In genomic region chr10:61977392-61978096, GRCm38 (mm10) we compare ENCODE assay signal across 8 mouse cellular contexts. TPM values are rescaled to one million over a fixed set of nuclear protein-coding genes. Genes with fewer than 3 reads are reported as not detected.
DNase-seq lines count a peak whose midpoint lies in the region; ATAC-seq lines count a peak whose summit lies in the region.

No protein-coding gene starts in this region.

- peak overlapping the region; percentile 29; the same call in 1 of the 2 replicates for H3K9ac ChIP-seq in forebrain, embryonic 12.5 days
- no peak overlapping the region for H3K9ac ChIP-seq in neural tube, embryonic 12.5 days

- H3K4me1 ChIP-seq in forebrain, embryonic 12.5 days, result peaks cover 21% of the 10 kb centered on the region
- peaks cover 42% of the 10 kb centered on the region for H3K4me1 ChIP-seq in limb, embryonic 10.5 days
- H3K4me1 ChIP-seq in neural tube, embryonic 12.5 days, result peaks cover 22% of the 10 kb centered on the region

- H3K27ac ChIP-seq in forebrain, embryonic 12.5 days, result no peak overlapping the region
- peak overlapping the region; percentile 74 for H3K27ac ChIP-seq in limb, embryonic 10.5 days
- H3K27ac ChIP-seq in neural tube, embryonic 12.5 days, result no peak overlapping the region

- no peaks in the 10 kb centered on the region for H3K9me3 ChIP-seq in forebrain, embryonic 12.5 days
- no peaks in the 10 kb centered on the region for H3K9me3 ChIP-seq in limb, embryonic 10.5 days (replicated peaks)
- H3K9me3 ChIP-seq in neural tube, embryonic 12.5 days, result no peaks in the 10 kb centered on the region

- ATAC-seq in forebrain, embryonic 12.5 days (ENCODE audit: low FRiP score), result no peak
- no peak for ATAC-seq in neural tube, embryonic 12.5 days (ENCODE audit: low FRiP score, low read depth)

- H3K4me2 ChIP-seq in forebrain, embryonic 12.5 days, result peak overlapping the region; percentile 58
- peak overlapping the region; percentile 78 for H3K4me2 ChIP-seq in neural tube, embryonic 12.5 days (replicated peaks)

- H3K27me3 ChIP-seq in forebrain, embryonic 12.5 days, result peaks cover 87% of the 10 kb centered on the region
- peaks cover 82% of the 10 kb centered on the region for H3K27me3 ChIP-seq in limb, embryonic 10.5 days (ENCODE audit: low read depth, poor library complexity, severe bottlenecking)
- H3K27me3 ChIP-seq in neural tube, embryonic 12.5 days (replicated peaks), result peaks cover 67% of the 10 kb centered on the region

- peak; percentile 18 to 31 for DNase-seq in kidney, postnatal 4 days
- DNase-seq in kidney, postnatal 10 days, result no peak
- peak; percentile 36 for DNase-seq in limb, embryonic 10.5 days (ENCODE audit: low spot score)
- no peak for DNase-seq in frontal cortex, postnatal 36 days (ENCODE audit: low spot score in 2 of 2)
- no peak for DNase-seq in retina, postnatal 1 day
- DNase-seq in cerebellum, postnatal 4 days (ENCODE audit: low spot score in 2 of 2), result no peak

- peak overlapping the region; percentile 41 for H3K4me3 ChIP-seq in forebrain, embryonic 12.5 days (replicated peaks)
- peak overlapping the region; percentile 60 for H3K4me3 ChIP-seq in limb, embryonic 10.5 days
- peak overlapping the region; percentile 38 for H3K4me3 ChIP-seq in neural tube, embryonic 12.5 days

- 6% methylated on average over 18 of the region's 18 CpGs for WGBS in forebrain, embryonic 12.5 days
- WGBS in limb, embryonic 10.5 days, result 2% methylated on average over 18 of the region's 18 CpGs
- WGBS in neural tube, embryonic 12.5 days, result 3% methylated on average over 18 of the region's 18 CpGs

- no peaks in the 10 kb centered on the region for H3K36me3 ChIP-seq in forebrain, embryonic 12.5 days (replicated peaks)
- H3K36me3 ChIP-seq in limb, embryonic 10.5 days, result no peaks in the 10 kb centered on the region
- H3K36me3 ChIP-seq in neural tube, embryonic 12.5 days, result no peaks in the 10 kb centered on the region

RNA-seq across cellular contexts. Expression of gene Col13a1, which starts 1.4 kb away (rescaled TPM):
- 0.76 and 0.96 TPM in 2 replicates for polyA plus RNA-seq in forebrain, embryonic 12.5 days (2016; fragmentation: Nextera tagmentation; extraction: Ambion mirVana)
- polyA plus RNA-seq in limb, embryonic 10.5 days (2016; fragmentation: Nextera tagmentation; extraction: Ambion mirVana), result 2.7 and 2.9 TPM in 2 replicates
- 2.9 and 3.5 TPM in 2 replicates for polyA plus RNA-seq in neural tube, embryonic 12.5 days (2016; fragmentation: Nextera tagmentation; extraction: Ambion mirVana)

Comparison
In these comparisons a context has a peak if more than half of its experiments do, and no peak if none do; other contexts are left out.
1. DNase-seq: peak in kidney, postnatal 4 days (2 of 2) and limb, embryonic 10.5 days (single experiment); none in kidney, postnatal 10 days (single experiment), frontal cortex, postnatal 36 days (0 of 2), retina, postnatal 1 day (single experiment) and cerebellum, postnatal 4 days (0 of 2).
2. Peak in every context shown above with its lines, with median percentiles within 50 percentile points of each other: H3K4me3 ChIP-seq.